Mouse (Mus musculus) gastrocnemius, adult 2 months (tissue): ENCODE data around the gene Rwdd4a. TPM values are rescaled to one million over a fixed set of nuclear protein-coding genes. Genes with fewer than 3 reads are reported as not detected.

Experiments
- DNase-seq: peaks from one replicate; pipeline ENCODE4 v3.0.0; 2022
- H3K27ac ChIP-seq: fragments of 200-600 bp; 2 replicates; pipeline ENCODE4 v1.8.1; 2022; ENCODE audit warnings: mild to moderate bottlenecking
- H3K4me3 ChIP-seq: fragments of 200-600 bp; 2 replicates; pipeline ENCODE4 v1.8.1; 2022; ENCODE audit warnings: mild to moderate bottlenecking, moderate library complexity
- CTCF ChIP-seq: fragments of 200-600 bp; IDR thresholded peaks from 2 replicates; pipeline ENCODE4 v1.8.1; 2022; ENCODE audit warnings: antibody characterized with exemption, mild to moderate bottlenecking, moderate library complexity
- intact Hi-C: fragments of 180-260 bp; cut with DNase I; formaldehyde crosslinking; loops from one replicate; pipeline ENCODE4 v1.15.1; 2025
- long read RNA-seq, 2 experiments: library from polyadenylated mRNA; stranded (forward); transcript quantifications; one replicate each; pipeline ENCODE4 v2.0.0; 2021
- total RNA-seq, 2 experiments: library from RNA; stranded (reverse); gene quantifications; 2 replicates each; pipeline ENCODE4 v1.2.3; 2021

Gene Rwdd4a
- 10 to 100 TPM; 28.7 to 36.7 TPM for total RNA-seq
- long read RNA-seq, experiment 1, partial matches to known transcripts, result 0 of 33 reads
- long read RNA-seq, experiment 1, other reads (novel, unspliced or antisense), result 31 of 33 reads
- long read RNA-seq, experiment 2, partial matches to known transcripts, result 0 of 30 reads
- long read RNA-seq, experiment 2, other reads (novel, unspliced or antisense), result 28 of 30 reads

DNA sequence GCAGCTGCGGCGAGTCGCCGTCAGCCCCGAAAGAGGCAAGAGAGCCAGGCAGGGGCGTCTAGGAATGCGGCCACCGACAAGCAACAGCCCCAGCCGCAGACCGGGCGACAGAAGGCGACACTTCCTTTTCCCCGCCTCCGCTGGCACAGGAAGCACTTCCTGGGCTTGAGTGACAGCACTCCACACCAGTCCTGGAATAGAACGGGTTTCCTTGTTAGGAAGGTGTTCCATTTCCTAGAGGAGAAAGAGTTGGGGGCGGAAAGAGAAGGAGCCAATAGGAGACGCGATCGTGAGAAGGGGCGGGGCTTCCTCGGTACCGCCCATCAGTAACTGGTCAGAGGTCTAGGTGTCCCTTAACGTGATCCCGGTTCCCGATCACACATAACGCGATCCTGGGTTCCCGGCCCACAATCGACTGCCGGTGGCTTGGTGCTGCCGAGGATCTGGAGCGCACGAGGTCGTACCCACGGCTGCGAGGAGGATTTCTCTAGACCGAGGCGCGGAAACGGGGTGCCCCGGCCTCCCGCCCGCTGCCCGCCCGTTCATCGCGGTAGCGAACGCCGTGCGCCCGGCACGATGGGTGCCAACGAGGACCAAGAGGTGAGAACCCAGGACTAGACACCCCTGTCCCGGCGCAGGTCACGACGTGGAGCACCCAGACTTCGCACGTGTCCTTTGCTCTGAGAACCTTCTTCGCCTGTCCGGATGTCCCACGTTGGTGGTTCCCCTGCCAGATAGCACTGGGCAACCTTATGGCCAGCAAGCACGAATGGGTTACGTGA, at the start of gene Rwdd4a, which contains the start of gene Trappc11:
Gene Rwdd4a (plus strand): TSS at position 321 of the 782 bp plus-strand sequence.
Gene Trappc11 (minus strand): TSS at position 127 of the 782 bp plus-strand sequence.
- peak; percentile 97 for DNase-seq
- peak; percentile 10 for TF ChIP-seq CTCF
- intact Hi-C loops, result loop anchor here (2.0 to 5.0 kb wide), 2 partner anchors 121 to 139 kb away; no protein-coding TSS in a partner anchor
- peak within 1 kb of the TSS; percentile 99 for H3K27ac ChIP-seq
- peak within 1 kb of the TSS; percentile 93 for H3K4me3 ChIP-seq

DNA sequence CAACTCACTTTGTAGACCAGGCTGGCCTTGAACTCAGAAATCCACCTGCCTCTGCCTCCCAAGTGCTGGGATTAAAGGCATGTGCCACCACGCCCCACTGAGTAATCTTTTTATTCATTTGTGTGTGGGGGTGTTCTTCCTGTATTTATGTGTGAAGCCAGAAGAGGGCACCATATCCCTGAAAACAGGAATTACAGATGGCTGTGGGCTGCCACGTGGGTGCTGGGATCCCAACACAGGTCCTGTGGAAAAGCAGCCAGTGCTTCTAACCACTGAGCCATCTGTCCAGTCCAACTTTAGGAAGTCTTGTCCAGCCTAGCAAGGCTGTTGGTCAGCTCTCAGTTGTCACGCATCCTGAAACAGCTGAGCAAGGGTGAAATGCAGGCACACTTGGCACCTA, 46.2 kb upstream of the Rwdd4a start:
- TF ChIP-seq CTCF, result no peak
- intact Hi-C loops, result no loop called here
- no peak overlapping the region for H3K27ac ChIP-seq
- no peak for DNase-seq
- H3K4me3 ChIP-seq, result no peak overlapping the region

DNA sequence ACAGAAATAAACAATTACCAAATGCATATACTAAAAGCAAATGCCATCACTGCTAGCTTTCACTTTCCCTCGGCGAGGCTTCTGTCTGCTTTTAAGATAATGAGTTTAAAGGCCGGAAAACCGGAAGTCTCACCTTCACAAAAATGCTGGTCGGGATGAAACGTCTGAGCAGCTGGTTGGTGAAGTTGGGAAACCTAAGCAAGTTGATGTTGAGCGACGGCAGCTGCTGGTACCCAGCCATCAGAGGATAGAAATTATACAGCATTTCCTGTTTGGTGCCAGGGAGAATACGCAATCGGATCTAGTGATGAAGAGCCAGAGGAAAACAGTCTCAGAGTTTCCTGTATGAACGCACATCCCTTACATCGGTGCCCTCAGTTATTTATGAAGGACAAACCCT, 40.4 kb upstream of the Rwdd4a start:
- intact Hi-C loops, result no loop called here
- no peak for TF ChIP-seq CTCF
- H3K27ac ChIP-seq, result no peak overlapping the region
- no peak for DNase-seq
- peak overlapping the region; percentile 36 for H3K4me3 ChIP-seq

DNA sequence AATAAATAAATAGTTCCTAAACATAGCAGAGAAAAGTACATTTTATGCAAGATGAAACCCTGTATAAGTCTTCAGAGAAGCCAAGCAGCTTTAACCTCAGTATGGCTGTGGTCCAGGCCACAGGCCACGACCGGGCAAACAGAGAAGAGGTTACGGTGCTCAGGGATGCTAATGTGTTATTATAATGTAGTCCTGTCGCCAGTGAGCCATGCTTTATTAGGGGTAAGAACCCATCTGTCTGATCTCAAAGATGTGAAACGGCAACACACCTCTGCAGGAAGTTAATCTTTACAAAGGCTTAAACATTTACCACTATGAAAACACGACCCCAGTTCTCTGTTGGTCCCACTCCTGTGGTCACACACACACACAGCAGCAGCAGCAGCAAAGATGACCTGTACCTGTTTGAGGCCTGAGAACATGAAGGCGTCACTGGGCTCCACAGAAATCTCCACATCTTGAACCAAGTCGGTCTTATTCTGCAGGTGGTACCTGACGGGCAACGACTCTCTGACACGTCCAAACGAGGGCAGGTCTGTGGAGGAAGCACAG, 38.8 kb upstream of the Rwdd4a start:
- Histone ChIP-seq H3K4me3 (no peak overlapping the region), H3K27ac (no peak overlapping the region)
- intact Hi-C loops, result no loop called here
- no peak for TF ChIP-seq CTCF
- DNase-seq, result no peak

DNA sequence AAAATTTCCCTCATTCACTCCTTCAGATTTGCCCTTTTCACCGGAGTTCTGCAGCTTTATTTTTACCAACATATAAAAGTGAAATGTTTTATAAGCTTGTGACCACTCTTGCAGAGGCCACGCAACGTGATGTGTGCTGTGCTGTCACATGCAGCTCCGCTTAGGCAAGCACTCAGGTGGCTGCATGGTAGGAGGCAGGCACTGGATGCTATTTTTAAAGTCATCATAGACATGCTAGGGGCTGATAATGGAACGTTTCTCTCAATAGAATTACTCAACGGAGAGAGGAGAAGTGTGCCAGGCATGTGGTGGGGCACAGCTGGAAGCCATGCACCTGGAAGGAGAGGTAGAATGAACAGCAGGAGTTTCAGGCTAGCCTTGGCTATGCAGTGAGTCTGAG, 38.0 kb upstream of the Rwdd4a start:
- no peak for DNase-seq
- intact Hi-C loops, result no loop called here
- no peak for TF ChIP-seq CTCF
- Histone ChIP-seq H3K27ac (no peak overlapping the region), H3K4me3 (no peak overlapping the region)

DNA sequence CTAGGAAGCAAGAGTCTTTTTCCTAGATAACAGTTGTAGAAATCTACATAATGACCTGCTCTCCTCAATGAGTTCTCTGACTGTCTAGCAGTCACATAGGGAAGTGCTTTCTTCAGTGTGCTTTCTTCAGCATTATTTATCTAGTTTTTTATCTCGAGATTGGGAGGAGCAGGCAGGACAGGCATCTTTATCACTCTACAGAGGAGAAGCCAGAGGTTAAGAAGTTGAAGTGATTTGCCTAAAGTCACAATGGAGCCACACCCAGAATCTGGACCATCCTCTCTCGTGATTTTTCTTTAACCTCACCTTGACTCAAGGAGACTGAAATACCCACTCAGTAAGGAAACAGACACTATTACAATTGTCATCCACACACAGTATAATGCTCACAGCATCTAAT, 31.5 kb upstream of the Rwdd4a start:
- intact Hi-C loops, result no loop called here
- Histone ChIP-seq H3K27ac (no peak overlapping the region), H3K4me3 (no peak overlapping the region)
- no peak for TF ChIP-seq CTCF
- DNase-seq, result no peak

DNA sequence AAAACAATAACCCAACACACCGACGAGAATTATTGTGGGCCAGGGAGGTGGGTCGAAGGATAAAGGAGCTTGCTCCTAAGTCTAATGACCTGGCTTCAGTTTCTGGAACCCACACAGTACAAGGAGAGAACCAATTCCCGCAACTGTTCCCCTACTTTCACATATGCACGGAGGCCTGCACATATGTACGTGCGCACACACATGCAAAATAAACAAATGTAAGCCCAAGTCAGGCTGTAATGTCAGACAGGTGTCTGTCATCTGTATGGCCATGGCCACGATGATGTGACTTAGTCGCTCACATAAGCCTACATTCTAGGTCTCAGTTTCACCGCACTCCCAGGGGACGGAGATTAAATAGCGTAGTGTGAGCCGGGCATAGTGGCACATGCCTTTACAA, 30.9 kb upstream of the Rwdd4a start:
- TF ChIP-seq CTCF, result no peak
- intact Hi-C loops, result no loop called here
- DNase-seq, result no peak
- Histone ChIP-seq H3K4me3 (no peak overlapping the region), H3K27ac (no peak overlapping the region)

DNA sequence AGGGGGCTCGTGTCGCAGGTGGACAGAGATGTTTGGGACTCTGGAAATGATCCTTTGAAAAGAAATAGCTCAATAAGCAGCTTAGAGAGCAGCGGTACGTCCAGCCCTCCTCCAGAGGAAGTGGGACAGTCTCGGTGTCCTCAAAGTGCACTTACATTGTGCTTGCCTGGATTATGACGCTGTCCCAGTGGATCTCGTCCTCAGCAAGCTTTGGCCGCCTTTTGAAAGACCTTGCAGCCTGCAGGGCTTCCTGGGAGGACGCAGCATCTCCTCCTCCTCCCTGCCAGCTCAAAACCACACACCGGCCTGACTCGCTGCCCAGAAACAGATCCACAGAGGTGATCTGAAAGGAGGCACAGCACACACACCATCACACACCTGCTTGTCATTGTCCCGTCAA, 28.0 kb upstream of the Rwdd4a start:
- intact Hi-C loops, result no loop called here
- no peak for DNase-seq
- Histone ChIP-seq H3K4me3 (no peak overlapping the region), H3K27ac (no peak overlapping the region)
- no peak for TF ChIP-seq CTCF

DNA sequence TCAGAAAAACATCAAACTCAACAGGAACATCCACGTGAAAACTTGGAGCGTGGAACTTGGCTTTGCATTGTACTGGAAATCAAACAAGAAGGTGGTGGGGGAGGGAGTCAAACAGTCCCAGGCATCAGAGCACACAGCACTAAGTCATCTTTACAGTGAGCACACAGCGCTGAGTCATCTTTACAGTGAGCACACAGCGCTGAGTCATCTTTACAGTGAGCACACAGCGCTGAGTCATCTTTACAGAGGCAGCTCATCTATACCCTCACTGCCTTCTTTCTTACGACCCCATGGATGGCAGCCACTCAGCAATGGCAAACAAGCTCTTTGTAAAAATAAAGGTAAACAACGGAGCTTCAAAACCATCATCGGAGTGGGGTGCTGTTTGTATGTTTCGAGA, 22.5 kb upstream of the Rwdd4a start:
- no peak overlapping the region for H3K27ac ChIP-seq
- intact Hi-C loops, result no loop called here
- TF ChIP-seq CTCF, result no peak
- no peak overlapping the region for H3K4me3 ChIP-seq
- DNase-seq, result no peak

DNA sequence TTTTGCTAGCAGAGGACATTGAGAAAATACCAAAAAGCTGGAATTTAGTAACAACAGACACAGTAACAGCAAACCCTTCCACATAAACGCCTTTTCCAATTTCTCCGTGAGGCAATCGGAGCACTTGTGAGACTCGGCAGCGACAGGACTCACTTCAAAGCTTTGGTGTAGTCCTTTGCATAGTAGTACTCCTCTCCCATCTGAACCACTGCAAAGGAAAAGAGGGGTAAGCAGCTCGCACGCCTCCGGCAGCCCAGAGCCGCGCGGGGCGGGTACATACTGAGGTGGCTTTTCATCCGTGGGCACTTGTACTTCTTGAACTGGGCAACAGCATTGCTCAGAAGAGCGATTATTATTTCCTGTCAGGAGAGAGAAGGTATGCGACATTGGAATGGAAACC, 19.9 kb upstream of the Rwdd4a start:
- intact Hi-C loops, result no loop called here

DNA sequence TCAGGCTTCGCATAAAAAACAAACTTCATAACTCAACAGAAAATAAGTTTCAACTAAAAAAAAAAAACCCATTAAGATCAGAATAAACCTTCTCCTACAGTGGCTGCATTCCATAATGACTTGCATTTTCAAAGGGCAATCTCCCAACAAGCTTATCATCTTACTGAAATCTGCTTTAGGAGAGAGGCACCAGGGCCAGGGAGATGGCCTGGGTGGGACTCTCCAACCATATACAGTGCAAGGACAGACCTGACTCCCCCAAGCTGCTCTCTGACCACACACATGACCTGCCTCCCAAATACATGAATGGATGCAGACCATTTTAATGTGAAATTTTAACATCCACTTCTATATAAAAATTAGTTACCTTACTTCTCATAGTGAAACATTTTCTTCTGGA, 5.4 kb upstream of the Rwdd4a start:
- no peak for TF ChIP-seq CTCF
- no peak overlapping the region for H3K27ac ChIP-seq
- intact Hi-C loops, result no loop called here
- no peak overlapping the region for H3K4me3 ChIP-seq
- no peak for DNase-seq

More for the DNA sequence above, 19.9 kb upstream of the Rwdd4a start:
- H3K4me3 ChIP-seq, result no peak overlapping the region
- TF ChIP-seq CTCF, result no peak
- no peak for DNase-seq
- no peak overlapping the region for H3K27ac ChIP-seq

DNA sequence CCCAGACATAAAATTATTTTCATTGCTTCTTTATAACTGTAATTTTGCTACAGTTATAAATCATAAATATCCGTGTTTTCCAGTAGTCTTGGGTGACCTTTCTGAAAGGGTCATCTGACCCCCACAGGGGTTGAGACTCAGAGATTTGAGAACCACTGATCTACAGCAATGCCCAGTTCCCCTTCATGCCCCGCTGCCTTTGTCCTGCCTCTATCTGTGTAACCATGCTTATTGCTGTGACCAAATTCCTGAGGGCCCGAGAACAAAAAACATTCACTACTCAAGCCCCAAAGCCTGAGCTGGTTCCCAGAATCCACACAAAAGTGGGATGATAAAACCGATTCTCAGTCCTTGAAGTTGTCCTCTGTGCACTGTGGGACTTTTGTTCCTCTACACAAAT, 4.9 kb downstream of the Rwdd4a start:
- intact Hi-C loops, result no loop called here
- TF ChIP-seq CTCF, result no peak
- no peak overlapping the region for H3K27ac ChIP-seq
- DNase-seq, result no peak
- H3K4me3 ChIP-seq, result no peak overlapping the region

DNA sequence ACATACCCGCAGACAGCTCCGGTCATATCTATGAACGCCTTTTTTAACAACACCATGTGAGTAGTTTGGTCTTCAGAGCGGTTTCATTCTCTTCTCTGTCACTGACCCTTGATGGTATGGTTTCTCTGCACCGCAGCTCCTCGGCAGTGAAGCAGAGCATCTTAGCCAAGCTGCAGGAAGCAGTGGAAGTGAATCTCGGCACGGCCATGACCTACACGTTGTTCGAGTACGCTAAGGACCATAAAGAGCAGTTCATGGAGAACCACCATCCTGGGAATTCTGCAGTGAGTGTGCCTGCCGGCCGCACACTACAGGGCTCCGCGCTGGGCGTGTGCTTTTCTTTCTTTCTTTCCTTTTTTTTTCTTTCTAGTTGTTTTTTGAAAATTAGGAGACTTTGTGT, 9.3 kb downstream of the Rwdd4a start:
- intact Hi-C loops, result no loop called here
- no peak for DNase-seq
- no peak overlapping the region for H3K4me3 ChIP-seq
- H3K27ac ChIP-seq, result no peak overlapping the region
- TF ChIP-seq CTCF, result no peak
